Mouse (Mus musculus): ENCODE measurements at regions not wholly inside any gene's neighbourhood (a gene's known extent, or its start where the extent isn't known, plus 50 kb on each side); places are given as distances from the start of the nearest gene placed in this dataset.
"Not testable (repeated sequence)": the region's sequence is repeated elsewhere in the genome, so short reads cannot be mapped to it uniquely, and the experiment has no call there.

DNA sequence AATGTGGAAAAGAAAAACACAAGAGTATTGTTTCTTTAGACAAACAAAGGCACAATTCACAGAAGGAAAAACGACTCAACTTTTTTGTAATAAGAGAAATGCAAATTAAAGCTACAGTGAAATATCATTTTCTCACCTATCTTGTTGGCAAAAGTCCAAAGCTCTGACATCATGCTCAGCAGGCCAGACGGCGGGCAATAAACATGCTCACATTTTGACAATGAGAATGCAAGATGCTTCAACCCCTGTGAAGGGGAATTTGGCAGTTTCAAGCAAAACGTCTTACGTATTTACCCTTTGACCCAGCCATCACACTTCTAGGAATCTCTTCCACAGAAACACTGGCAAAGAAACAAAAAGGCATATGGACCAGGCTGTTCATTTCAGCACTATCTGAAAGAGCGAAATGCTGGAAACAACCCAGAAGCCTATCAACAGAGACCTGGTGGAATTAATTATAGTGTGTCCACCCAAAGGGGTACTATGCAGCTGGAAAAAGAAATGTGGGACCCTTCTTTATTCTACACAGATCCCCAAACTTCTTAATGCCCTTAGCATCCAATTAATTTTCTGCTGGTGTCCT, 203.4 kb upstream of the 2610301B20Rik start:
- DNase-seq (ENCODE audit: low spot score in 2 of 2): no peak

DNA sequence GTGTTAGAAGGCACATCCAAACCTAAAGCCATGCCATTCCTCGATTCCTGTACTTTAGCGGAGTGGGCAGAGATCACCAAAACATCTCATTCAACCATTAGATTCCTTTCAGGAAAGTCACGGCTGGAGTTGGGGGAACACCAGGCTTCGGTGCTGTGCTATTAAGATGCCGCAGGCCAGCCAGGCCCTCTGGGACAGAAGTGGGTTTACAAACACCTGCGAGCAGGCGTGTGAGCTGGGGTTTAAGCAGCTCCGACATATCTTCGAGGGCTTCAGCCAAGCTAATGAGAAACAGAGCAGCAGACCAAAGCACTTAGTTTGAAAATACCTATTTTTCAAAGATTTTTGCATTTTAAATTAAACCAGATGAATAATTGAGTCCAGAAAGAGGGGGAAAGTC, 183.2 kb upstream of the 2610301B20Rik start:
- no peak for DNase-seq (ENCODE audit: low spot score in 2 of 2)

DNA sequence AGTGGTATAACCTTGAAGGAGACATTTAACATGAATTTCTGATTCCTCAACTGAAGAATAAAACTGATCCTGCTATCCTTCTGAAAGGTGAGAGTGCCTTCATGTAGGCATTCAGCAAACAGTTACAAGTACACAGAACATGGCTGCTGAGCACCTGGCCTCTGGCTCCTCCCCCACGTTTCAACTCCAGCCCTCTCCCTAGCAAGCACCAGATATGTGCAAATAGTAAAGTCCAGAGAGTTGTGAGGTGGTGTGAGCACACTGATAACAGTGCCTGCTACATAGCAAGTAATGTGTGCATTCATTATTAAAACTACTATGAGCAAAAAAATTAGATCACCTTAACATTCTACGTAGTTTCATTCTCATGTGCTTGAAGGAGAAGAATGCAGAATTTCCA, 181.4 kb upstream of the 2610301B20Rik start:
- DNase-seq (ENCODE audit: low spot score in 2 of 2): no peak

DNA sequence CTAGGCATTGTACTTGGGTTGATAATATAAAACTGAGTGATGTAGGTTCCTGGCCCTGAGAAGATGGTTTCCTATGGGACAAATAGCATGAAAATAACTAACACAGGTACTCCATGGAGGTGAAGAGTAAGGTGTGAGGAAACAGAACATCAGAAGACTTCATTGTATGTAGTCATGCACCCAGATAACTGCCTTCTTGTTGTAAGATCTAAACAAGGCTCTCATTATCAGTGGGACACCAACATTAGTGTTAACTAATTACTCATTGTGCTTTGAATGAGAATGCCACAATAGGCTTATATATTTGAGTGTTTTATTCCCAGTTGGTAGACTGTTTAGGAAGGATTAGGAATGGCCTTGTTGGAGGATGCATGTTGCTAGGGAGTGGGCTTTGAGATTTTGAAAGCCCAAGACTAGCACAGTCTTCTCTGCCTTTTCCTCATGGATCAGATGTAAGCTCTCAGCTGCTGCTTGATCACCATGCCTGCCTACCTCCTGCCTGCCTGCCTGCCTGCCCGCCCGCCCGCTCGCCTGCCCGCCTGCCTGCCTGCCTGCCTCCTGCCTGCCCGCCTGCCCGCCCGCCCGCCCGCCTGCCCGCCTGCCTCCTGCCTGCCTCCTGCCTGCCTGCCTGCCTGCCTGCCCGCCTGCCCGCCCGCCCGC, 180.7 kb upstream of the 2610301B20Rik start:
- no peak for DNase-seq (ENCODE audit: low spot score in 2 of 2)

DNA sequence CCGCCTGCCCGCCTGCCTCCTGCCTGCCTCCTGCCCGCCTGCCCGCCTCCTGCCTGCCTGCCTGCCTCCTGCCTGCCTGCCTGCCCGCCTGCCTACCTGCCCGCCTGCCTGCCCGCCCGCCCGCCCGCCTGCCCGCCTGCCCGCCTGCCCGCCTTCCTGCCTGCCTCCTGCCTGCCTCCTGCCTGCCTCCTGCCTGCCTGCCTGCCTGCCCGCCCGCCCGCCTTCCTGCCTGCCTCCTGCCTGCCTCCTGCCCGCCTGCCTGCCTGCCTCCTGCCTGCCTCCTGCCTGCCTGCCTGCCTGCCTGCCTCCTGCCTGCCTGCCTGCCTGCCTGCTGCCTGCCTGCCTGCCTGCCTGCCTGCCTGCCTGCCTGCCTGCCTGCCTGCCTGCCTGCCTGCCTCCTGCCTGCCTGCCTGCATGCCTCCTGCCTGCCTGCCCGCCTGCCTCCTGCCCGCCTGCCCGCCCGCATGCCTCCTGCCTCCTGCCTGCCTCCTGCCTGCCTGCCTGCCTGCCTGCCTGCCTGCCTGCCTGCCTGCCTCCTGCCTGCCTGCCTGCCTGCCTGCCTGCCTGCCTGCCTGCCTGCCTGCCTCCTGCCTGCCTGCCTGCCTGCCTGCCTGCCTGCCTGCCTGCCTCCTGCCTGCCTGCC, 180.1 kb upstream of the 2610301B20Rik start:
- DNase-seq (ENCODE audit: low spot score in 2 of 2): not testable (repeated sequence)

DNA sequence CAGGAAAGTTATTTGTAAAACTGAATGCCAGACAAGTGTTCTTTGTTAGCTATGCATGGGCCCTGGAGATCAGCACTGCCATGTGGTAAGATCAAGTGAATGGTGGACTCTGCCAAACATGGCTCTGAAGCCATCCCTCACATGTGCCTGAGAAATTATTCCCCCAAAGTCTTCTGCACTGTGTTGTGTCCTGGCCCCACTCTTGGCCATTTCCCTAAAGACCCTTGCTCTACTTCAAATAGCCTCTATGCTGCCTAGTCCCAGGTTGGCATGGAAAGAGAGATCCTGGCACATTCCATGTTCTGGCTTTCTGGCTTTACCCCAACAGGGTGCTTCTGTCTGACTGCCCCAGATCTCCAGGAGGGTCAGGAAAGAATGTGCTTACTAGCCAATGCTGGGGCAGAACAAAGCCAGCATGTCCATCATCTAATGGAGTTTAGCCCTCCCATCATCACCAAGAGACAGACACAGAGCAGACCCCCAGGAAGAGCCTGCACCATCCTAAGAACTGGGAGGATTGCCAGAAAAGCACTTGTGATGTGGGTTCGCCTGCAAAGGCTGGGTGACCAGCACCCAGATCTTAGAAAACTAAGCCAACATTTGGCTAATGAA, 177.0 kb upstream of the 2610301B20Rik start:
- no peak for DNase-seq (ENCODE audit: low spot score in 2 of 2)

DNA sequence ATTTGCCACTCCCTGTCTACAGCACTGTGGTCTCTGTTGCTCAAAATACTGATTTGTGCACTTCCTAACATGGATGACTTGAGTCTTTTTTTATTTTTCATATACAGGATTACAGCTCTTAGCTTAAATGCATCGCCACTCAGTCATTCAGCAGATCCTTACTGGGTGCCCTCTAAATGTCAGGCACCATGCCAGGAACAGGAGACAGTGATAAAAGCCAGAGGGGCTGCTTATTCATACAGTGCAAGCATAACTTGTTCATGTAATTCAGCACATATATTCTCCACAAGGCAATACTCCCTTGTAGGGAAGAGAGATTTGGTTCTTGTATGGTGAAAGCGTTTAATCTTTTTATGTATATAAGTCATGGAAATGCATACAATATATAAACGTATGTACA, 175.7 kb upstream of the 2610301B20Rik start:
- no peak for DNase-seq (ENCODE audit: low spot score in 2 of 2)

DNA sequence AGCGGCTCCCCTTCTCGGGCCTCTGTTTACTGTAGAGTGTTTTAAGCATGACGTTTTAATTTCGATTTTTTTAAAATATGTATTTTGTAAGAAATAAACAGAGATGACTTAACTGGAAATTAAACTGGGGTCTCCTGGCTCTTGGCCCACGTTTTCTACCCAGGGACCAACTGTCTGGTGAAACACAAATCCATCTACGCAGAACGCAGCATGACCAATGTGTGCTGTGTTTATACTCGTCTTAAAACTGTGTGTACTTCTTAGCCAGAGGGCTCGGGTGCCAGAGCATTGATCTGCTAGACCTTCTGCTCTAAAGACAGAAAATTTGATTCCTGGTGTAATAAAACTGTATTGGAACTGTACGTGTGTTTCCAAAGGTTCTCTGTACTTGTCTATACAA, 172.8 kb upstream of the 2610301B20Rik start:
- DNase-seq (ENCODE audit: low spot score in 2 of 2): no peak

DNA sequence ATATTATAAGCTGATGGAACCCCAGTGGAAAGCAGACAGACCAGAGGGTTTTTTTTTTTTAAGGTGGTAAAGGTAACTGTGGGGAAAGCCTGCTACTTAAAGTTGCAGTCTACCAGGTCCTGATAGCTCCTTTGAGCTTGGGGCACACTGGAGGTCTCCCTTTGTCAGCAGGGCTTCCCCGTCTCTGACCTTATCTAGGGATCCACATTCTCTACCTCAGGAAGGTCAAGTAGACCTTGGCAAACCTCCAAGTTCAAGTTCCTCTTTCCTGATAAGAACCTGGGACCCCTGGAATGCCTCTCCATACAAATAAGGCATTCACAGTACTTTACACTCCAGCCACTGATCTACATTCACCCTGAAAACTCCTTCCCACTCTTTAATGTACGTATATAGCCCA, 171.1 kb upstream of the 2610301B20Rik start:
- DNase-seq (ENCODE audit: low spot score in 2 of 2): no peak

DNA sequence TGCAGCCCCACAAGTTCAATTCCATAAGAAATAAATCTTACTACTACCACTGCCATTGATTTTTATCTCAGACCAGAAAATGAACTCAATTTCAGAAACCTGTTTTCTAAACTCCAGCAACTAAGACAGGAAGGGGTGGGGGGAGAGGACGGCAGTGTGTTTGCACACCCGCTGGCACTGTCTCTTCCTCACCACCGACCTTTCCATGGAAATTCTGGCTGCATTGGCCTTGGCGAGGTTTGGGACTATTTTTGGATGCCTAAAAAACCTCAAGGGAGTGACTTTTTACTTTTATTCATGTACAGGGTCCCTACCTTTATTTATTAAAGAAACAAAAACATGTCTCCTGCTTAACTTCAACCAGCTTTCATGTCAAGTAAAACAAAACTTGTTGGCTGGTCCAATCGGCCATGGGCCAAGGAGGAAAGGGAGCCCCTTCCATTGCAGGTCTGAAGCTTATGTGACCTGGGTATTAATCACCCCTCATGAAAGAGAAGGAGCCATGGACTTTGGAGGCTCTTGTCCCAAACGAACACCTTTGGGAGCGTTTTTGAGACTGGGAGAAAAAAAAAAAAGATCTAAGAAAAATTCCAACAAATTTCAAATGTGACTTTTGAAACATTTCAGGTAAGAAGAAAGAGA, 167.2 kb upstream of the 2610301B20Rik start:
- DNase-seq (ENCODE audit: low spot score in 2 of 2): no peak

DNA sequence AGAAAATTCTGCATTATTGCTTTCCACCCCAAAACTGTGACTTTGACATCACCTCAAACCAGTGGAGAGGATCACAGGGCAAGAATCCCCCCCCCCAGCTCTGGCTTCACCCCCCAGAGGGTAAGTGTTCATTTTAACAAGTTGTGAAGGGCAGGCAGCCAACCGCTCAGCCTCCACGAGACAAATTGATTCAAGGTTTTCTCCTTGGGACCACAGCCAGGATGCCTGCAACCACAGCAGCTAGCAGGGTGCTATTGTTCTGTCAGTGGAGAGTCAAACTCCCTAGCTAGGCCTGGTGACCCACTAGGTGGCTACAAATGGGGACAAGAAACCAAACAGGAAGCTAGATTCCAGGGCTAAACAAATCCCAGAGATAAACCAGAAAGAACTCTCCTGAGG, 166.6 kb upstream of the 2610301B20Rik start:
- DNase-seq (ENCODE audit: low spot score in 2 of 2): peak in 1 of 2 experiments; percentile 9

DNA sequence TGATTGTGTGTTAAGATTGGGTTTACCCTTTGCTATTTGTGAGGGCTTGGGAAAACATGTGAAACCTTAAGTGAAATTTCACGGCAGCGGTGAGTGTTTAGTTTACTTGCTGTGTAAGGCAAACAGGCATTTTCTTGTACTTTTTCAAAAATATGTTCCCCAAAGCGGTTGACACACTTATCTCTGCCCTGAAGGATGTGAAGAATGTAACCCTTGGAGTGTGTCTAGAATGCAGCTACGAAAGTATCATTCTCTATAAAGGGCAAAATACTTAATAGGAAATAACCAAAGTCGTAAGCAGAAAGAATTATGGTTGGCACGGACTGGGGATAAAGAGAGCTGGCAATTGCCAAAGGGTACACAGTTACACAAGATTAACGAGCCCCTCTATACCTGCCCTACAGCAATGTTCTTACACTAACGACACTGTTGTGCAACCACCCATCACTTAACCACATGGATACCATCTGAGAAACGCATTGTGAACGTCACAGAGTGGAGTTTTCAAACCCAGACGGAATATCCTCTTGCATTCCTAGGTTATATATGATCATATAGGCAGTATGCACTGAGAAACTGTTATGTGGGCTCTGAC, 162.3 kb upstream of the 2610301B20Rik start:
- no peak for DNase-seq (ENCODE audit: low spot score in 2 of 2)

DNA sequence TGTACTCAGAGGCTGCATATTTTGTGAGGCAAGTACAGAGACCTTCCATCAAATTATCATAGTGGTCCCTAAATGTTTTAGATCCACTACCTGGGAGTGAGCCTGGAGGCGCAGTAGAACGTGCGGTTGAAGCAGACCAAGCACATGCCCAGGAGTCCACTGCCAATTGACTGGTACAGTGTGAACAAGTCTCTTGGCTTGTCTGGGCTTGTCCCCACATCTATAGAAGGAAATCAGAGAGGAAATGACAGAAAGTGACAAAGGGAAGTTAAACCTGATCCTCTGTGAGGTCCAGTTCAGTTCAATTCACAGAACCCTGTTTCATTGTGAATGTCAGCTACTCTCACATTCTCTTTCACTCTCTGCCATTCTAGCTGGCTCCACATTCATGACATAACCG, 151.0 kb upstream of the 2610301B20Rik start:
- DNase-seq (ENCODE audit: low spot score in 2 of 2): no peak

DNA sequence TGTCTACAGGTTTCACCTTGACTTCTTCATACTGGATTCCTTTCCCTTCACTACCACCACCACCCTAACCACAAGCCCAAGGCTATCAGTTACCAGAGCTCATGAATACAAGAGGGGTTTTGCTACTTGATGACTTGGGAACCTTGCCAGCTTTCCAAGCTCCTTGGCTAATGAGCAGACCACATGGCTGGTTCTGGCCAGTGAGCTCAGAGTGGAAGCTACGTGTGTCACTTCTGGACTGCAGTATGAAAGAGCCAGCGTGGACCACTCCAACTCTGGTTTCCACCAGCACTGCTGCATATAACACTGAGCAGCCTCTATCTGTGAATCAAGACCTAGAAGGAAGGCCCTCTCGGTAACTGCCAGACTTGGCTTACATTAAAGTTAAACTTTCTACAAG, 146.4 kb upstream of the 2610301B20Rik start:
- no peak for DNase-seq (ENCODE audit: low spot score in 2 of 2)

DNA sequence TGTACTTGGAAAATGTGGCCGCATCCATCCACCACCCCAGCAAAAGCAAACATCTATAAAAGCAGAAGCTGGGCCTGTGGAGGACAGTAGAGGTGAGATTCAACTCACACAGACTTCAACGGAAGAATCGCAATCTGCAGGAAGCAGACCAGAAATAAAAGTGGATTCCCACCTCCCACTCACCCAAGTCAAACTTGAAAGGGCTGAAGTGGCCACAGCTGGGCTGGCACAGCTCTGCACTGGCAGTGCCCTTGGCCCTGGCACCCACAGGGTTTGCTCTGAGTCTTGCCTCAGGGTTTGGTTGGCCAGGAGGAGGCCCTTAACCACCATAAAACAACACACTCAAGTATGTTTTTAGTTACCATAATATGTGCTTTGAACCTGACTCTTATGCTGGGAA, 129.1 kb upstream of the 2610301B20Rik start:
- no peak for DNase-seq (ENCODE audit: low spot score in 2 of 2)

DNA sequence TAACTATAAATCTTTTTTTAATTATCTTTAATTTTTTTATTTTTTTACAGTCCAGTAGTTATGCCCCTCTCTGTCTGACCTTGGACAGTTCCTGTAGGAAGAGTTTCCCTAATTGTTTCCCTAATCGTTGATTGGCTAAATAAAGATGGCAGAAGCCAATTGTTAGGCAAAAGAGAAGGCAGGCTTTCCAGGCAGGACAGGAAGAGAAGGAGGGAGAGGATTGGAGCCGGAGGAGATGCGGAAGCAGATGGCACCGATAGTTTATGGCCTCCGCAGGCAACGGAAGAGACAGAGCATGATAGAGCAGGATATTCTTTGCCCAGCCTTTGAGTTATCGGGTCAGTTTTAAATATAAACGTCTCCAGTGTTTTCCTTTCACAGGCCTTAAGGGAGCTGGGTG, 125.5 kb upstream of the 2610301B20Rik start:
- DNase-seq (ENCODE audit: low spot score in 2 of 2): no peak

DNA sequence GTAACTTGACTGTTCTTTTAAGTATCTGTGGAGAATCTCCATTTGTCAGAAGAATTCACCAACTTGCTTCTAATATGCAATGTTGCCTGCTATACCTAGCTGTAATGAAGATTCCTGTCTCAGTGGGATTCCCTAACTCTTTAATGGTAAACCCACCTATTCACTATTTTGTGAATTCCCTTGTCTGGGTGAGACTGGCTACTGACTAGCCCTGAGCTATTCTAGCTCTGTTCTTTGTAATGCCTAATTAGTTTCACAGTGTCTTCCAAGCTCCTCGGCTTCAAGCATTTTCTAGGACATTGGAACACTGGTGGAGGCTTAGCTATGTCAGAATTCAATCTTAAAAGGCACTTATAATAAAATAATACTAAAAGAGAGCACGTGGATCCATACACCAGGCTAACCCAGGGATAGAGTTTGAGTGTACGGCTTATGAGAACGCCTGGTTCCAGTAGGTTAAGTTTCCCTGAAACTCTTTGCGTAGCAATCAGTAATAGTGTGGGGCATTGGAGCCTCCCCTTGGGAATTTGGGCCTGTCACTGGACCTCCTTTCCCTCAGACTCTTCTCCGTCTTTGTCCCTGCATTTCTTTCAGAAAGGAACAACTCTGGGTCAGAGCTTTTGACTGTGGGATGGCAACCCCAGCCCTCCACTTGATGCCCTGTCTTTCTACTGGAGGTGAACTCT, 123.8 kb upstream of the 2610301B20Rik start:
- not testable (repeated sequence) for DNase-seq (ENCODE audit: low spot score in 2 of 2)

DNA sequence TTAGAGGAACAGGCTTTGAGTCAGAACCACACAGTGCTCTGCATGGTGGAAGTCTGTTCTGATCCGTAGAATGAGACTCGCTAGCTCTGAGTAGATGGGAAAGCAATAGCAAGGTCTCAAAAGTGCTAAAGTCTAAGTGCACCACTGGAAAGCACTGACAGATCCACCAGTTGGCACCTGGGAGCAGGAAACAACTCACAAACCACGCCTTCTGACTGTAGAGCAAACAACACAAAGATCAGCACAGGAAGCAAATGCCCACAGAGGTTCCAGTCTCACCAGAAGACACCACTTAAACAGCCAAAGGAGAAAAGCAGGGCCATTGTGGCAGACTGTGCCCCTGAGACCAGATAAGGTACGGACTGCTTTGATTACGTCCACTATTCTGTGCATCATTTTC, 121.1 kb upstream of the 2610301B20Rik start:
- DNase-seq (ENCODE audit: low spot score in 2 of 2): no peak

DNA sequence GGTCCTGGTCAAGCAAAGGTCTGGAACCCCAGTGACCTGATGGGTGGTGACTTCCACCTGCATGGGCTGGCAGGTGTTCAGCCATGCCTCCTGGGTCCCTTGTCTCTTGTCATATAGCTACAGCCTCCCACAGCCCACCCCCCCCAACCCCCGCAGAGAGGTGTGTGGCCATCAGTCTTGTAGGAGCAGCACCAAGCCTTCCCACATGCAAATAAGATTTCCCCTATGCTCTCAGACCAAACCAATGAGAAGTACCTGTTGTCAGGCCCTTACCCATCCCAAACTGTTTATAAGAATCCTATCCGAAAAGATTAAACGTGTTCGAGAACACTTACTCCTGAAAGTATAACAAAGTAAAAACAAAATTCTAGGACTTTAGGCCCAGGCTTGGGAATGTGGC, 114.8 kb upstream of the 2610301B20Rik start:
- DNase-seq (ENCODE audit: low spot score in 2 of 2): no peak

DNA sequence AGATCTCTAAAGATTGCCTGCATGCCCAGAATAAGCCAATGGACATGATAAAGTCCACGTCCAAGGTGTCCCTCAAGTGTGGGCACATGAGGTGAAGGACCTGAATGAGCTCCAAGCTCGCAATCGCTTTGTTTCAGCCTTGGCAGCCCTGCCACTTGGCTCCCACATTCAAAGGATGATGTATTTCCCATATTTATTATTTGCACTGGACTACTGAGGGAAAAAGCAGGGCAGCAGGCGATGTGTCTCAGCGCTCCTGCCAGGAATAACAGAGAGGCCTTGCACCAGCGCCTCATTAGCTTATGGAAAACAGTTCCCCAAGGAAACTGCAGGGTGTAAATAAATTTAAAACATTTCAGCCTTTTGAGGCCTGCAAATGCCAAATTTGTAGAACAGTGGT, 106.6 kb upstream of the 2610301B20Rik start:
- no peak for DNase-seq (ENCODE audit: low spot score in 2 of 2)

DNA sequence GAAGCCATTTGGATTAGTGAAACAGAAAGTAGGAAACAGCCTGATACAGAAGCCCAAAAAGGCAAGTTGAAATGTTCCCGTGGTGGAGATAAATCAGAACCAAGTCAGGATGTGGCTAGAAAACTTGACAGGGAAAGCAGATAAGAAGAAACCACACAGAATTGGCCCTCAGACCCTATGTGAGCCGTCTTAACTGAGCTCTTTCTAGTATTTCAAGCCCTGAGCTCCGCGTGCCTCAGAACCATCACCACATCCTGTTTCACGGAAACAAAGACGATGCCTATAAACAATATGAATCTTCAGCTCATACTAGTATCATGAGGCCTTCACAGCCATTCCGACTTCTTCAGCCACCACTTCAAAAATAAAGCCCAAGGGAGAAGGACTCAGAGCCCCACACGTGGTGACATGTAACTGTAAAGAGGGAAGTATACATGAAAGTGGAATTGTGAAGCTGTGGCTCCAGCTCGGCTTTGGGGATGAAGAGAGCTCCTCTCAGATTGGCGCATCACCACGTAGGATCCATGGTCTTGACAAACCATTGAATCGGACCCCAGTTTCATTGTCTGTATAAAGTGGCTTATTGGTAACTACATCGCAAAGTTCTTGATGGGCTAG, 104.2 kb upstream of the 2610301B20Rik start:
- DNase-seq (ENCODE audit: low spot score in 2 of 2): peak; percentile 34 to 41

Measured in spleen, postnatal 36 days (tissue).